Mouse (Mus musculus) layer of hippocampus, postnatal 14 days (tissue): Measurements from ENCODE around the gene Hexdc. TPM values are rescaled to one million over a fixed set of nuclear protein-coding genes. Genes with fewer than 3 reads are reported as not detected.
A peak's percentile ranks its signal among the peaks of the same experiment; 100 is the strongest.

Experiments
- DNase-seq, 2 experiments: peaks; one replicate each; pipeline ENCODE4 v3.0.0; 2021 to 2022; ENCODE audit warnings: low spot score in 2 of 2, mixed read lengths in 1 of 2
- long read RNA-seq, 2 experiments: library from polyadenylated mRNA; stranded (forward); transcript quantifications; one replicate each; pipeline ENCODE4 v2.0.0; 2021
- total RNA-seq, 2 experiments: library from RNA; stranded (reverse); gene quantifications; 2 replicates each; pipeline ENCODE4 v1.2.3; 2021

The Hexdc gene
- 10 to 100 TPM; 28.3 to 31.3 TPM for total RNA-seq
- long read RNA-seq, experiment 1, partial matches to known transcripts = 4 of 13 reads
- long read RNA-seq, experiment 1, other reads (novel, unspliced or antisense) = 9 of 13 reads
- long read RNA-seq, experiment 2, partial matches to known transcripts = 1 of 16 reads
- long read RNA-seq, experiment 2, other reads (novel, unspliced or antisense) = 13 of 16 reads

GRCm38 (mm10) chr11:121204161-121205006 lies at the start of gene Hexdc, which contains the start of gene Ogfod3:
Gene Hexdc (plus strand): TSS chr11:121204433.
Gene Ogfod3 (minus strand): TSS chr11:121204711.
- peak; percentile 86 to 91 for DNase-seq

- no peak for DNase-seq
Measured at GRCm38 (mm10) chr11:121156411-121156891, 47.8 kb upstream of the Hexdc start.

GRCm38 (mm10) chr11:121159971-121160370 lies 44.3 kb upstream of the Hexdc start, which contains the start of gene Uts2r:
Gene Uts2r (plus strand): TSS chr11:121160271.
- DNase-seq = no peak

- no peak for DNase-seq
Measured at GRCm38 (mm10) chr11:121160636-121161346, 43.4 kb upstream of the Hexdc start.

- DNase-seq = no peak
Measured at GRCm38 (mm10) chr11:121163751-121164150, 40.5 kb upstream of the Hexdc start.

GRCm38 (mm10) chr11:121173203-121173602 lies 31.0 kb upstream of the Hexdc start:
- DNase-seq = peak in 1 of 2 experiments; percentile 37

- DNase-seq = no peak
Measured at GRCm38 (mm10) chr11:121174234-121174633, 30.0 kb upstream of the Hexdc start.

GRCm38 (mm10) chr11:121176285-121177270 lies 27.7 kb upstream of the Hexdc start:
- DNase-seq = peak in 1 of 2 experiments; percentile 29

- DNase-seq = no peak
Measured at GRCm38 (mm10) chr11:121189681-121190080, 14.6 kb upstream of the Hexdc start.

GRCm38 (mm10) chr11:121192742-121193141 lies 11.5 kb upstream of the Hexdc start:
- no peak for DNase-seq

GRCm38 (mm10) chr11:121193415-121193814 lies 10.8 kb upstream of the Hexdc start:
- no peak for DNase-seq

GRCm38 (mm10) chr11:121198622-121199021 lies 5.6 kb upstream of the Hexdc start:
- DNase-seq = no peak

GRCm38 (mm10) chr11:121199851-121200250 lies 4.4 kb upstream of the Hexdc start:
- no peak for DNase-seq

GRCm38 (mm10) chr11:121200781-121201180 lies 3.5 kb upstream of the Hexdc start:
- DNase-seq = no peak

GRCm38 (mm10) chr11:121201436-121202198 lies 2.6 kb upstream of the Hexdc start:
- DNase-seq = peak in 1 of 2 experiments; percentile 49

GRCm38 (mm10) chr11:121203859-121204160 lies 423 bp upstream of the Hexdc start:
- no peak for DNase-seq

GRCm38 (mm10) chr11:121216831-121217230 lies 12.6 kb downstream of the Hexdc start:
- DNase-seq = no peak

- DNase-seq = no peak
Measured at GRCm38 (mm10) chr11:121219776-121220175, 15.5 kb downstream of the Hexdc start.

- no peak for DNase-seq
Measured at GRCm38 (mm10) chr11:121220771-121221170, 16.5 kb downstream of the Hexdc start.
